Mouse (Mus musculus): Measurements from ENCODE around the gene Nrm.

The Nrm gene

DNA sequence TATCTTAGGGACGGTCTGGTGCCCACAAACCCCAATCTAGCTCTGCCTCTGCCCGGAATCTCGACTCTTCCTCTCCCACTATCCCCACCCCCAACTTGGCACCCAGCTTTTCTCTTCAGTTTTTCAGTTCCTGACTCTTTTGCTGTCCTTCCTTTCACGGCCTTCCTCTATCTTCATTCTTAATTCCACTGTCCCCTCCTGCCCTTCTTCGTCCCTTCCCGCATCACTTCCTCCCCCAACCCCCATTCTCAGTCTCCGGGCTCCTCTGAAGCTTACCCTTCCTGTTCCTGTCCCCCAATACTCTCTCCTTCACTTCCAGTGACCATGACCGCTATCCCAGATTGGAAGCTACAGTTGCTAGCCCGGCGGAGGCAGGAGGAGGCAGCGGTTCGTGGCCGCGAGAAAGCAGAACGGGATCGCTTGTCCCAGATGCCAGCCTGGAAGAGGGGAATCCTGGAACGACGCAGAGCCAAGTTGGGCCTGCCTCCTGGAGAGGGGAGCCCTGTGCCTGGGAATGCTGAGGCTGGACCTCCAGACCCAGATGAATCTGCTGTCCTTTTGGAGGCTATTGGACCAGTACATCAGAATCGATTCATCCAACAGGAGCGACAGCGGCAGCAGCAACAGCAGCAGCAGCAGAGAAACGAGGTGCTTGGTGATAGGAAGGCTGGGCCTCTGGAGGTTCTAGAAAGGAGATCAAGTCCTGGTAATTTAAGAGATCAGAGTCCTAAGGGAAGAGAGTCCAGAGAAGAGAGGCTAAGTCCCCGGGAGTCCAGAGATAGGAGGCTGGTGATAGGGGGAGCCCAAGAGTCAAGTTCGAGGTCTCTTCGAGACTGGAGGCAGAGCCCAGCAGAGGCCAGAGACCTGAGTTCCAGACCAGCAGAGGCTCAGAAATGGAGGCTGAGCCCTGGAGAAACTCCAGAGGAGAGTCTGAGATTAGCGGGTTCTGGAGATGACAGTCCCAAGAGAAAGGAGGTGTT is 6.1 kb downstream of the Nrm start:
- DNase-seq (ENCODE audit: low spot score in 2 of 2), result peak in 1 of 2 experiments; percentile 31

DNA sequence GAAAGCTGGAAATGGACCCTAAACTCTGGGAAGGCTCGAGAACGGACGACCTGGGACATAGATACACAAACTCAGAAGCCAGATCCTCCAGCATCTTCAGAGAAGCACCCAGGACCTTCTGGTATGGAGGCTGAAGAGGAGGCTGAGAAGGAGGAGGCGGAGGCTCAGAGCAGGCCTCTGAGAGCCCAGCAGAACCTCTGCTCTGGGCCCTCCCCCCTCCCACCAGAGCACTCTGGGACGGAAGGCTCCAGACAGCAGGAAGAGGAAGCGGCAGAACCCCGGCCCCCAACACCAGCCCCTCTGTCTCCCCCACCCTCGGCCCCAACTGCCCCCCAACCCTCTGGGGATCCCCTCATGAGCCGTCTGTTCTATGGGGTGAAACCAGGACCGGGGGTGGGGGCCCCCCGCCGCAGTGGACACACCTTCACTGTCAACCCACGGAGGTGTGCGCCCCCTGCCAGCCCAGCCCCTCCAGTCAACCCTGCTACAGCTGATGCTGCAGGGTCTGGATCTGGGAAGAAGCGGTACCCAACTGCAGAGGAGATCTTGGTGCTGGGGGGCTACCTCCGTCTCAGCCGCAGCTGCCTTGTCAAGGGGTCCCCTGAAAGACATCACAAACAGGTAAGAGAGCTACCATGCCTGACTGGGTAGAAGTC is 7.2 kb downstream of the Nrm start:
- no peak for DNase-seq (ENCODE audit: low spot score in 2 of 2)

DNA sequence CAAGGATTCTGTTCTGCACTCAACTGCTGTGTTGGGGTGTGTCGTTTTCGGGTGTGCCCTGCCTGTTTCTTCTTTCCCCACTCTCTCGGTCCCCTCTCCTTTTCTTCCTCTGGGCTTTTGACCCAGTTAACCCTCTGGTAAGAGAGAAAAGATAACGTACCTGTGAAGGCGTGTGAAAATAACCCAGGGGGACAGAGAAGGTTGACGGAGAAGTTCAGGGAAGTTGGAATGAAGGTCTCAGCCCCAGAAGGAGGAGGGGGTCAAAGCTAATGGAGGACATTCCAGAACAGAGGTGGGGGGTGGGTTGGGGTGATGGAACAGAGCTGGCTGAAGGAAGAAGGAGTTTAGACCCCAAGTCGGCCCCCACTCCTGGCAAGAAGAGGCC is 7.8 kb downstream of the Nrm start:
- DNase-seq (ENCODE audit: low spot score in 2 of 2), result no peak

DNA sequence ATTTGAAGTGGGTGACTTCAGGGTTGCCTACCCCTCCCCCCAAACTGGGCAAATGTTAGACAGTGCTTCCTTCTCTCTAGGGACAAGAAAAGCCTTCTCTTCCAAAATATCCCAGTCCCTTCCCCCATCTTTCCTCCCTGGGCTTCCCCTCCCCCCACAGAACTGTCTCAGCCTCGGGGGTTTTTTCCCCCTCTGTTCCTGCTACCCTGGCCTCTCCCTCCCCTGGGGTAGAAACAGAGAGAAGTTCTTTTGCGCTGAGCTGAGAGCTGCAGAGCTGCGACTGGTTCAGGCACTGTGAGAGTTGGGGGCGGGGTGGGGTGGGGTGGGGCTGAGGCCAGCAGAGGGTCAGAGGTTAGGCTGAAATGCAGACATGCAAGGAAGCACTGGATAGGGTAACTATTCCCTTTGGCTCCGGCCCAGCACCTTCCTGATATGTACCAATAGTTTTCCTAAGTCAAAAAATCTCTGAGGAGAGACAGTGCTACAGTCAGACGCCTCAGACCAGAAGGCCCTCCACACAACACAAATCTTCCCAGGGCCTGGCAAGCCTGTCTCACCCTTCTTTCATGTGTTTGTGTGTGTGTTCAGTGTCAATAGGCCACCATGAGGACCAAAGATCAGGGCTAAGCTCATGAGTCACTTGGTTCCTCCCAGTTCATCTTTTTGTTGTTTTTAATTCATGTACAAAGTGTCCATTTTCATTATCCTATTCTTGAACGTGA is 8.4 kb downstream of the Nrm start:
- no peak for DNase-seq (ENCODE audit: low spot score in 2 of 2)

DNA sequence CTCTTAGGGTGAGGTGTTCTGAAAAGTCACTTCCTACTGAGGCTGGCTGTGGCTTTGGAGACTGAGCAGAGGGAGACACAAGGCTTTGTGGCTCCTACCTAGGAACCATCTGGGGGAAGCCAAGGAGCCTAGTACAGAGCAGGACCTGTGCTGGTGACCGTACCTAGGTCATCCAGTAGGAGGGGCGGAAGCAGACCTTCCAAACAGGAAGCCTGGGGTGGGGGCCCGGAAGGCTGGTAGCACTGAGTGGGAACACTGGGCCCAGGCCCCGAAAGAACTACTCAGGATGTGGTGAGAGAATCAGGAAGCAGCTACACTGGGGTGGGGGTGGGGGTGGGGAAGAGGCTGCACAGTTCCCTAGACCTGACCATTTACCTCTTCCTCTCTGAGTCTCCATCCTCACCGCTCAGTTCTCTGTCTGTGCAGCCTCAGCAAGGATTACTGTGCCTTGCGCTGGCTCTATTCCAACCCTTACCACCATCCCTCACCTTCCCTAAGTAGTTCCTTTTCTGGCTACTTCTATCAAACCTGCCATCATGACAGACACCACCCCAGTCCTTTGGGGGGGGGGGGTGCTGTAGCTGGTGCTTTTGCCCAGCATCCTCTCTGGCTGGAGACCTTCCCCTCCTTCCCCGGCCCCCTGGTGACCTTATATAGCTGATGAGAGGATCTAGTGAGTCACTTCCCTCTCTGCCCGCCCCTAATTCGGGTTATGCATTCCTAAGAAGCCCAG is 9.2 kb downstream of the Nrm start:
- peak; percentile 19 to 44 for DNase-seq (ENCODE audit: low spot score in 2 of 2)

DNA sequence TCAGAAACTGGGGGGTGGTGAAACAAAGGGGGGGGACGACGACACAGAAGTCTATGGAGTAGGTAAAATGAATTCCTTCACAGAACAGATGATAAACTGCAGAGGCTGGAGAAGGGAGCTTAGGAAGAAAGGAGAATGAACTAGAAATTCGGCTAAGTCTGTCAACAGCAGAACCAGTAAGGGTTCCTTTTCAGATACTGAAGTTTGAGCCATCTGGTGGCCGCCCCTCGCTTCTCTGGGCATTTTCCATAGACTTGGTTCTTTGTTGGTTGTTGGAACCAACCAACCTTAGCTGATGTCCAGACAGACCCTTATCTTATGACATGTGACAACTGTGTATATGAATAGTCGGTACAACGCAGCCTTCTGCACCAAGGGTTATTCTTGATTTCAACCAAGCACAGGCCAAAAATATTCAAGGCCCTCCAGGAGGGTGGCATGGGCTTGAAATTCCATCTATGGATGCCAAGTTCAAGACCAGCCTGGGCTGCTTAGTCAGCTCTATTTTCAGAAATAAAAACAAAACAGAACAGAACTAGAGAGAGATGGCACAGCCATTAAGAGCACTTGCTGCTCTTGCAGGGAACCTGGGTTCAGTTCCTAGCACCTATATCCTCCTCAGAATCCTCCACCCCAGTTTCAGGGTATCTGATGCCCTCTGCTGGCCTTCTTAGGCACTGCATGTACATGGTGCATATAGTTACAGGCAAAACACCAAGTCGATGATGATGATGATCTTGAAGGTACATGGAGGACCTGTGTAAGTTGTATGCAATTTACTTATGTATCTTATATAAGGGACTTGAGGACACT is 10.0 kb downstream of the Nrm start:
- no peak for DNase-seq (ENCODE audit: low spot score in 2 of 2)

DNA sequence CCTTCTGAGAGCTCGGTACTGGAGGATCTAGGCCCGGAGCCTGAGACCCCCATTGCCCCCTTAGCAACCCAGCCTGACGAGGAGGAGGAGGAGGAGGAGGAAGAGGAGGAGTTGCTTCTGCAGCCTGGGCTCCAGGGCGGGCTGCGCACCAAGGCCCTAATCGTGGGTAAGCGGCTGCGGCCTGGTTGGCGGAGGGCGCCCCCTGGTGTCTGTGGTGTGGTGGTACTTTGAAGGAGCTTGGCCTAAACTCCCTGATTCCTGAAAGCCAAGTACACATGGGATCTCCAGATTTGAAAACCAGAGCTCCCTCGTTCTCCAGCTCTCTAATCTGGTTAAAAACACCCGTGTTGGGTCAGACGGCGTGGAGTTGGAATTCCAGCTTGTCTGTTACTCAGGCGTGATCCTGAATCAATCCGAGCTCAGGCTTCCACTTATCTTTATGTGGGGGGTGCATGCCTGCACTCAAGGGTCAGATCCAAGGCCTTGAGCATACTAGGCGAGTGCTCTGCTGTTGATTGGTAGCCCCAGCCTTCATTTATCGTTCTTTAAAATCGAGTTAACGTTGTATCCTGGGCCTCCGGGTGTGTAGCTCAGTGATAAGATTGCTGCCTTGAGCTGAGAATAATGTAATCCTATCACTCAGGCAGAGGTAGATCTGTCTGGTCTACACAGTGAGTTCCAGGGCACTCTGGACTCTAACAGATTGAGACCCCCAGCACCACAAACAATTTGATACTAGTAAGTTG is 12.8 kb downstream of the Nrm start:
- peak; percentile 81 to 86 for DNase-seq (ENCODE audit: low spot score in 2 of 2)

DNA sequence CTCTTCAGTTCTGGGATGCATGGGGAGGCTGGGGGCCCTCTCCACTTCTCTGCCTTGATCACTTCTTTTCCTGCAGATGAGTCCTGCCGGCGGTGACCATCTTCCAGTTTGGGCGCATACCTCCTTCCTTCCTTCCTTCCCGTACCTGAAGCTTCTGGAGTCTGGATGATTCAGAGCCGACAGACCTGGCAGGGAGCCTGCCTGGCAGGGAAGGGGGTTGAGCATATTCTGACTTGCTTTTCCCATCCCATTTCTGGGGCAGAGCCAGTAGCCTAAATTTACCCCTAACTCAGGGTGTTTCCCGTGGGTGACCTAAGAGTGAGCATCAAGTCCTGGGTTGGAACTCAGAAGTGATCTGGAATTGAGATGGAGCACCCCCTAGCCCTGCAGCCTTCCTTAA is 13.6 kb downstream of the Nrm start:
- no peak for DNase-seq (ENCODE audit: low spot score in 2 of 2)

DNA sequence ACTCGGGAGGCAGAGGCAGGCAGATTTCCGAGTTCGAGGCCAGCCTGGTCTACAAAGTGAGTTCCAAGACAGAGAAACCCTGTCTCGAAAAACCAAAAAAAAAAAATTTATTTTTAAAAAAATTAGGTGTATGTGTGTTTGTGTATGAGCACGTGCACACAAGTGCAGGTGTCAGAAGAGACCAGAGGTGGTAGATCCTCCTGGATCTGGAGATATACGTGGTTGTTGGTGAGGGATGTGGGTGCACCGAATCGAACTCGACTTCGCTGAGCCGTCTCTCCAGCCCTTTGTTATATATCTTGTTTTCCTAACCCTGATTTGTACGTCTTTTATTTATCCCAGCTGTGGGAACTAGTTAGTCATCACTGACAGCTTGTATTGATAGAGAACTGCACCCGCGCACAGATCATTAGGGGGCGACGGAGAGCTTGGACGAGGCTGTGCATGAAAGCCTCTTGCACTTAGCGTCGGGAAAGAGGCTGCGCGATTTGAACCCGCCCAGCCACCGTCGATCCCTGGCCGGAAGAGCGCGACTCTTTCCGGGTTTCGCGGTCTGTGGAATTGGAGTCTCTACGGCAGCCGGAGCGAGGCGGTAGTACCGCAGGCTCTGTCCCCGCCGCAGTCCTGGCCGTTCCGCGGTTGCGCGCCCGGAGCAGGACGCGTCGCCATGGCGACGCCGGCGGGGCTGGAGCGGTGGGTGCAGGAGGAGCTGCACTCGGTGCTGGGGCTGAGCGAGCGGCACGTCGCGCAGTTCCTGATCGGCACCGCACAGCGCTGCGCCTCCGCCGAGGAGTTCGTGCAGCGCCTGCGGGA is 18.3 kb downstream of the Nrm start, which contains the start of gene Dhx16:
Gene Dhx16, plus strand, starts transcription at position 575 of the 813 bp plus-strand sequence.
- DNase-seq (ENCODE audit: low spot score in 2 of 2), result peak; percentile 87 to 89

DNA sequence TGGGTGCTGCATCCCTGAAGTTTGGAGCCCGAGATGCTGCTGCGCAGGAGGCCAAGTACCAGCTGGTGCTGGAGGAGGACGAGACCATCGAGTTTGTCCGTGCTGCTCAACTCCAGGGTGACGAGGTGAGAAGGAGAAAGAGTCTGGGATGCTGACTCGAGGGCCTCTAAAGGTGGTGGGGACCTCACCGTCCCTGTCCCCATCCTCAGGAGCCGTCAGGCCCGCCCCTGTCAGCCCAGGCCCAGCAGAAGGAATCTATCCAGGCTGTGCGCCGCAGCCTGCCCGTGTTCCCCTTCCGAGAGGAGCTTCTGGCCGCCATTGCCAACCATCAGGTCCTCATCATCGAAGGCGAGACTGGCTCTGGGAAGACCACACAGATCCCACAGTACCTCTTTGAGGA is 21.8 kb downstream of the Nrm start:
- no peak for DNase-seq (ENCODE audit: low spot score in 2 of 2)

DNA sequence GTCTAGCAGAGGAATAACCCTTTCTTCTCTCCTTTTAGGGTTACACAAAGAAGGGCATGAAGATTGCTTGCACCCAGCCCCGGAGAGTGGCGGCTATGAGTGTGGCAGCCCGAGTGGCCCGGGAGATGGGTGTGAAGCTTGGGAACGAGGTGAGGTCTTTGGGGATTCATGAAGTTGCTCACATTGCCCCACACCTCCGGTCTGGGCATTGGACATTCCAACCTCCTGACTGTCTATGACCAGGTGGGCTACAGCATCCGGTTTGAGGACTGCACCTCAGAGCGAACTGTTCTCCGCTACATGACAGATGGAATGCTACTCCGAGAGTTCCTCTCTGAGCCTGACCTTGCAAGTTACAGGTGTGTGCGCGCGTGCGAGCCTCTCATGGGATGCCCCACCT is 22.7 kb downstream of the Nrm start:
- DNase-seq (ENCODE audit: low spot score in 2 of 2), result no peak

DNA sequence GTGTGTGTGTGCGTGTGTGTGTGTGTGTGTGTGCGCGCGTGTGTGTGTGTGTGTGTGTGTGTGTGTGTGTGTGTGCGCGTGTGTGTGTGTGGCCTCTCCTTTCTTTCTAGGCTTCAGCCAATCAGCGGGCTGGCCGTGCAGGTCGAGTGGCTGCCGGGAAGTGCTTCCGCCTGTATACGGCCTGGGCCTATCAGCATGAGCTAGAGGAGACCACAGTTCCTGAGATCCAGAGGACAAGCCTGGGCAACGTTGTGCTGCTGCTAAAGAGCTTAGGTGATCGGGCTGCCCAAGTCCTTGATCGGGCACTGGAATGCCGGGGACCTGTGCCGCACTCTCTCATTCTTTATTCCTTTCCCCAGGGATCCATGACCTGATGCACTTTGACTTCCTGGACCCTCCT is 26.6 kb downstream of the Nrm start:
- no peak for DNase-seq (ENCODE audit: low spot score in 2 of 2)

DNA sequence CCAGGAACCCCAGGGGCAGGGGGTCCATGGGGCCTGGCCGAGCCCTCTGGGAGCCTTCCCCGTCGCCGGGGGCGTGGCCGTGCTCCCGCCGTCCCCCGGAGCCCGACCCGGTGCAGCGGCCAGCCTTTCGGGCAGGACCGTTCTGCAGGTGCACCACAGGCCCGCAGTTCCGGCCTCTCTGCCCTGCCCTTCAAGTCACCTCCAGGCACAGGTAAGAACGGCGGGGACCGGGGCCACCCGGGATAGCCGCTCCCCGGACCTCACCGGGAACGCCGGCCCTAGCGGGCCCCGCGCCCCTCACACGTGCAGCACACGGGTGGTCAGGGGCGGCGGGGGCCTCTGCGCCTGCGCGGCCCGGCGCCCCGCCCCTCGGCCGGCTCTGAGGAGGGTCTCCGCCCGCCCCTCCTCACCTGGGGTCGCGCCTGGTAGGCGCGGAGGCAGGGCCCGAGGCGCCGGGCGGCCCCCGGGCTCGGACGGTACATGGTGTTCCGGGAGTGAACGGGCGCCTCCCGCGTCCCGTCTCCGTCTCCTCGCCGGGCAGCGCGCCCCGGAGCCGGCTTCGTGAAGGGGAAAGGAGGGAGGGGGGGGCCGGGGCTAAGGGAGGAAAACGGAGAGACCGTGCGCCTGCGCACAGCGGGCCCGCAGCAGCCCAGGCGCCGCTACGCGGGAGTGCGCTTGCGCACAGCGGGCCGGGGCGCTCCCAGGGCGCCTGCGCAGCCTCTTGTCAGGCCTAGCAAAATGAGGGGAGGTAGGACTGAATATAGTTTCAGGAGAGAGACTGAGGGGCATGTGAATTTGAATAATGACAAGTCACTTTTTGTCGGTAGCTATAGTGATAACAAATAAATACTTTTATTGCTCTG is 35.9 kb downstream of the Nrm start, which contains the start of gene 2310061I04Rik:
Gene 2310061I04Rik, minus strand, starts transcription at position 651 of the 863 bp plus-strand sequence.
- DNase-seq (ENCODE audit: low spot score in 2 of 2), result peak; percentile 76 to 83

DNA sequence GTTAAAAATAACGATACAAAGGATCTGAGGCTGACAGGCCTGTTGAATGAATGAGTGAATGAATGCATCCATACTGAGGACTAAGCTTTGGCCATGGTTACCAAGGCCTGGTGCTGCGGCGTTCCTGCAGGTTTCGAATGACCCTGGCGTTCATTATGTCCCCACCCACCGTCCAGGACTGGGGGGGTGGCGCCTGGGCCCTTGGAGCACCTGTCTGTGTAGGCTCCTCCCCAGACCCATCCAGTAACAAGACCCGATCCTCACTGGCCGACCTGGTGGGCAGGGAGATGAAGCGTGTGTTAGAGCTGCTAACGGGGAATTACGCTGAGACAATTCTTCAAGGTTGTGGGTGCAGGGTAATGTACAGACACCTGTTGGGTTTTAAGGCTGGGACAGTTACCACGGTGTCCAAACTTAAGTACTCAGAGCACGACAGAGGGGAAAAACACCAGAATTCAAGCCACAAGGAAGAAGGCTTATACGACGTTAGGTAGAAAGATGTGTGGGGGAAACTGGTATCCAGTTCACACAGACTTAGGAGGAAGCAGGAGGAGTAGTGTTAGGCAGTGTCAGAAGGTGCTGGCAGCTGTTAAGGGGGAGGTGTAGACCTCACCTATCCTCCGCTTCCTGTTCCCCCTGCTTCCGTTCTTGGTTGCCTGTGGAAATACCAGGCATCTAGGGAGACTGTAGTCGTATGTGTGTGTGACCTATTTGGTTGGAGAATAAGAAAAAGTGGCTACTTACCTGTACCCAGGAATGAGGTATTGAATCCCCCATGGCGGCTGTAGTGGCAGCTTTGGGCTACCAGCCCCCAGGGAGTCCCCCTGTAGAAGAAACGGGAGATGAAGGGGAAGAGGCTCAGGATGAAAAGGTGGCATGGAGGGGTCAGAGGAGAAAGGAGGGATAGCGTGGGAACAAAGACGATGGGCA is 36.8 kb downstream of the Nrm start:
- no peak for DNase-seq (ENCODE audit: low spot score in 2 of 2)

DNA sequence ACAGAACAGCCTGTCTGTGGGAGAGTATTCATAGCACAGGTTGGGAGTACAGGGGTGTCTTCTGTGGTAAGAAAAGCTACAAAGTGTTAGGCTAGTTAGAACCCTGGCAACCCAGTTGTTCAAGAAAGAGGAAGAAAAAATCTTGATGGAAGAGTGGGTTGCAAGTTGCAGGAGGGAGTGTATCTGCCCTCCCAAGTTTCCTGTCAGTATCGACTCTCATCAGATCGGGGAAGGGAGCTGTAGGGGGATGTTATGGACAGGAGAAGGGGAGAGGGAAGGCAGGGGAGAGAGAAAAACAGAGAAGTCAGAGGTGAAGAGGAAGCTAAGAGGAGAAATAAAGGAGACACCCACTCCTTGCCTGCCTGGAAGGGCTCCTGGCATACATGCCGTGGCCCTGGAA is 39.5 kb downstream of the Nrm start:
- no peak for DNase-seq (ENCODE audit: low spot score in 2 of 2)

DNA sequence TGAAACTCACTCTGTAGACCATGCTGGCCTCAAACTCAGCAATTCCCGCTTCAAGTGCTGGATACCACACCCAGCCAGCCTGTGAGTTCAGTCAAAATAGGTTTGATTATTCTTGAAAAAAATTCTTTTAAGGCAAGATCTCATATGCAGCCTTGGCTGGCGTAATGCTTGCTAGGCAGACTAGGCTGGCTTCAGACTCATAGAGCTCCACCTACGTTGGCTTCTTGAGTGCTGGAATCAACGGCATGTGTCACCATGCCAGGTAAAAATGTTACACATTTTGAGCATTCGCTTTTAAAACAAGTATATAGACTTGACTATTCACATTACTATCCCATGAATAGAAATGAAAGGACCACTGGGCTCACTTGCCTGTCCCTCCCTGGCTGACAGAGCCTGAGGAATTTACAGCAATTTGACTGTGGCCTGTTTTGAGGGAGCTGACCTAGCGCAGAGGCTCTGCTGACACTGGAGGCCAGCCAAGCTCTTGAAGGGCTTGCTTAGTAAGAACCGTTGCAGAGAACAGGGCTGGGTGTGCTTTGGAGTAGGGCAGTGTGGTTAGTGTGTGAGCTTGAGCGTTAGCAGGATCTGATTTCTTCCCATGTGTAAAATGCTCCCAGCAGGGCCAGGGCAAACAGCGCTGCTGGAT is 42.3 kb downstream of the Nrm start:
- no peak for DNase-seq (ENCODE audit: low spot score in 2 of 2)

DNA sequence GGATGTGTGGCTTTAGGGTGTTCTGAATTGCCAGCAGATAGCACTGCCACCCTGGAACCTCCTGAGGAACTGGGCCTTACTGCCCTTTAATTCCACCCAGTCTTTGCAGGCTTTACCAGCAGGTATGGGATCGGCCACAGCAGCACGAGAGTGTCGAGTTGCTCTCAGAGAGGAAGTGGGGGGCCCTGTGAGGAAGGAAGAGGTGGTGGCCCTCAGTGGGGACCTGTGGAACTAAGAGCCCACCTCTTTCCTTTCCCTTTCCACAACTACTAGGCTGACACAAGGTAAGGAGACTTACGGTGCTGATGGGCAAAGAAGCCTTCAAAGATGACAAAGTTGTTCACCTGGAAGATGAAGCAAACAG is 42.9 kb downstream of the Nrm start:
- no peak for DNase-seq (ENCODE audit: low spot score in 2 of 2)

Measured in urinary bladder, adult 18-20 months (tissue).